Mouse (Mus musculus) stomach, postnatal 0 days (tissue): ENCODE results near the gene Gm884.

Source experiments
- CTCF ChIP-seq: IDR thresholded peaks from 2 replicates; pipeline ENCODE4 v1.5.1; 2016; ENCODE audit warnings: antibody characterized with exemption, low read depth, mild to moderate bottlenecking, moderate library complexity
- EP300 ChIP-seq: optimal IDR thresholded peaks from 2 replicates; pipeline ENCODE3; 2016; ENCODE audit warnings: antibody characterized with exemption

- TF ChIP-seq CTCF: no peak
- no peak for TF ChIP-seq EP300
These were observed 27.1 kb upstream of the Gm884 start for GRCm38 (mm10) chr11:103647921-103648620.
